Mouse (Mus musculus) limb, embryonic 14.5 days (tissue): ENCODE data around the gene Npas3. TPM values are rescaled to one million over a fixed set of nuclear protein-coding genes. Genes with fewer than 3 reads are reported as not detected.

Experiments used
- ATAC-seq: fragments of 200-750 bp; cut with Nextera tagmentation; 2 replicates; pipeline ENCODE4 v1.8.0; 2017; ENCODE audit warnings: low read depth, moderate number of reproducible peaks, moderate TSS enrichment; ENCODE audit not compliant: low FRiP score
- DNase-seq: peaks from one replicate; pipeline ENCODE4 v3.0.0-alpha.2; 2015; ENCODE audit warnings: low spot score
- H3K27ac ChIP-seq: fragments of 300-500 bp; sonication (generic); replicated peaks from 2 replicates; pipeline ENCODE4 v1.5.1; 2014; ENCODE audit warnings: low read depth, mild to moderate bottlenecking, low read length, moderate library complexity, mixed read lengths
- H3K27me3 ChIP-seq: fragments of 300-500 bp; sonication (generic); 2 replicates; pipeline ENCODE4 v1.6.1; 2014; ENCODE audit warnings: low read length, mixed read lengths; ENCODE audit not compliant: control insufficient read depth, insufficient read depth
- H3K36me3 ChIP-seq: fragments of 300-500 bp; sonication (generic); 2 replicates; pipeline ENCODE4 v1.6.1; 2014; ENCODE audit warnings: mild to moderate bottlenecking, low read length, moderate library complexity, mixed read lengths; ENCODE audit not compliant: control insufficient read depth, insufficient read depth
- H3K4me1 ChIP-seq: fragments of 300-500 bp; sonication (generic); 2 replicates; pipeline ENCODE4 v1.6.1; 2014; ENCODE audit warnings: antibody characterized with exemption, low read length, mixed read lengths; ENCODE audit not compliant: control insufficient read depth, insufficient read depth
- H3K4me2 ChIP-seq: fragments of 300-500 bp; sonication (generic); replicated peaks from 2 replicates; pipeline ENCODE4 v1.6.1; 2014; ENCODE audit warnings: low read depth, mild to moderate bottlenecking, low read length, moderate library complexity; ENCODE audit not compliant: severe bottlenecking
- H3K4me3 ChIP-seq: fragments of 300-500 bp; sonication (generic); replicated peaks from 2 replicates; pipeline ENCODE4 v1.5.1; 2014; ENCODE audit warnings: low read length
- H3K9ac ChIP-seq: fragments of 300-500 bp; sonication (generic); 2 replicates; pipeline ENCODE4 v1.6.1; 2014; ENCODE audit warnings: mild to moderate bottlenecking, low read depth, low read length, moderate library complexity; ENCODE audit not compliant: severe bottlenecking
- H3K9me3 ChIP-seq: fragments of 300-500 bp; sonication (generic); 2 replicates; pipeline ENCODE4 v1.6.1; 2016; ENCODE audit warnings: low read length; ENCODE audit not compliant: control insufficient read depth
- POLR2A ChIP-seq: fragments of 200-500 bp; IDR thresholded peaks from 2 replicates; pipeline ENCODE4 v1.8.0; 2012; ENCODE audit warnings: inconsistent platforms, mild to moderate bottlenecking, moderate library complexity, borderline replicate concordance; ENCODE audit not compliant: insufficient read depth, insufficient read length; ENCODE audit errors: extremely low read depth
- WGBS: fragments of 180-500 bp; shearing (Covaris S2); extraction: QIAGEN DNeasy Blood & Tissue Kit; methylation state at CpG from one replicate; pipeline ENCODE4 v1.1.7; 2014; 5-methylcytosine and 5-hydroxymethylcytosine counted together
- polyA plus RNA-seq, 2 experiments: library from polyadenylated mRNA; depleted of rRNA in 1 of 2; stranded (reverse) in 1 of 2; unstranded in 1 of 2; fragments of >200 nt; fragmentation: Nextera tagmentation in 1 of 2; extraction: Ambion mirVana in 1 of 2; gene quantifications; 2 replicates each; pipeline versions ENCODE4 v1.2.1 to v1.2.3; 2012 to 2014

Npas3 gene
- polyA plus RNA-seq, 2 experiments: 5.3 to 5.9 TPM

- H3K9ac ChIP-seq: no peak overlapping the region
- H3K9me3 ChIP-seq: no peaks in the 10 kb centered on the region
- H3K36me3 ChIP-seq: no peaks in the 10 kb centered on the region
- 91% methylated on average over 2 of the region's 2 CpGs for WGBS
- H3K4me3 ChIP-seq: no peak overlapping the region
- DNase-seq (no peak), ATAC-seq (no peak)
- H3K27ac ChIP-seq: no peak overlapping the region
- no peak for TF ChIP-seq POLR2A
- H3K27me3 ChIP-seq: no peaks in the 10 kb centered on the region
- peaks cover 8% of the 10 kb centered on the region; the same call in 1 of the 2 replicates for H3K4me1 ChIP-seq
- no peak overlapping the region for H3K4me2 ChIP-seq
These were observed 423.4 kb downstream of the Npas3 start for GRCm38 (mm10) chr12:53671846-53672245.

GRCm38 (mm10) chr12:53677091-53677630, 428.7 kb downstream of the Npas3 start:
- Histone ChIP-seq H3K36me3 (no peaks in the 10 kb centered on the region), H3K27ac (no peak overlapping the region), H3K4me3 (no peak overlapping the region), H3K4me2 (no peak overlapping the region), H3K9ac (no peak overlapping the region), H3K4me1 (no peaks in the 10 kb centered on the region), H3K9me3 (no peaks in the 10 kb centered on the region), H3K27me3 (no peaks in the 10 kb centered on the region)
- DNase-seq (no peak), ATAC-seq (no peak)
- TF ChIP-seq POLR2A: no peak
- WGBS: 78% methylated on average over 3 of the region's 3 CpGs

DNA sequence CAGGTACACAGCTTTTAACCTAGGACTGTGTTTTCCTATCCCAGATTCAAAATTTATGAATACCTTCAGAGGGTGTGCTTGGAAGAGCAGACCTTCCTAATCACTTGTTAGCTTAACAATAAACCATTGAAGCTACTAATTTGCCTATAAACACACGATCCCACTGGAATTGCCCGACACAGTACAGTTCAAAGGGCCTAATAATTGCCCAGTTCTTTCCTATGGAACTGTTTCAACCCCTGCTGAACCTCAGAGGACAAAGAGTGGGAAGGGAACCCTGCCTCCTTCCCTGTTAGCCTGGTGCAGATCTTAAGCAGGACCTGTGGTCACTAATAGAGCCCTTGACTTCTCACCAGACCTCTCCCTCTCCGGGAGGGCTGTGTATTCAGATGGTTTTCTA, 429.7 kb downstream of the Npas3 start:
- Histone ChIP-seq H3K27ac (no peak overlapping the region), H3K4me1 (no peaks in the 10 kb centered on the region), H3K36me3 (no peaks in the 10 kb centered on the region), H3K4me2 (no peak overlapping the region), H3K9me3 (no peaks in the 10 kb centered on the region), H3K4me3 (no peak overlapping the region), H3K9ac (no peak overlapping the region), H3K27me3 (no peaks in the 10 kb centered on the region)
- 30% methylated on average over 3 of the region's 3 CpGs for WGBS
- ATAC-seq: no peak
- no peak for DNase-seq
- no peak for TF ChIP-seq POLR2A

DNA sequence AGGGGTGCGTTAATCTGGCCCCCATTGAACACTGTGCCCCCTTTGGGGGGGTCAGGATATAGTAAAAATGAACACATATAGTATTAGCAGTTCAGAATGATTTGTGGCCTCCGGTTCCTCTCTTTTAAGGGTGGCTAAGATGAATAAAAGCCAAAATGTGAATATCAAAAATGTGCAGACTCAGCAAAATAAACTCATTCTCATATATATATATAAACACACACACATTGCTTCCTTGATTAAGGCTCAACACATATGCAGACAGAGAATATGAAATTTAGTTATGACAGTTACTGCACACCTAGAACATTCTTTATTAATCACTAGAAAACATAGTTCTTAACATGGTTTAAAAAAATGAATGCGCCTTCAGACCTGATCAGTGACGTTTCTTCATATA, 430.7 kb downstream of the Npas3 start:
- Histone ChIP-seq H3K27me3 (no peaks in the 10 kb centered on the region), H3K27ac (no peak overlapping the region), H3K4me2 (no peak overlapping the region), H3K36me3 (no peaks in the 10 kb centered on the region), H3K4me1 (no peaks in the 10 kb centered on the region), H3K9ac (no peak overlapping the region), H3K9me3 (no peaks in the 10 kb centered on the region), H3K4me3 (no peak overlapping the region)
- 86% methylated on average over 4 of the region's 4 CpGs for WGBS
- ATAC-seq (no peak), DNase-seq (no peak)
- no peak for TF ChIP-seq POLR2A

DNA sequence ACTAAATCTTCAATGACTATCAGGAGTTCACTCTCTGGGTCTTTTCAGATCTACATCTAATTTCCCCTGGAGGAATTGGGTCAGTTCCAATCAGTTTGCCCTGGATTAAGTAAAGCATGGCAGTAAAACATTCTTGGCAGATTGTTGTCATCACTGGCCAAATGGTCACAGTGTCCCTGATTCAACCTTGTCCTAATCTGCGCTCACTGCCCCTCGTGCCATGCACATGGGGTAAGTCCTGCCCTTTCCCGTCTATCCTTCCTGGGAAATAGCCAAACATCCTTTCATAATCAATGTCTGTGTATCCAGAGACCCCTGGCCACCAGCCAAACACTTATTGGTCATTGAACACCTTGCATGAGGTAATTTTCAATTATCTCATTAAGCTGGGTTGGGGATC, 432.0 kb downstream of the Npas3 start:
- no peak overlapping the region for H3K4me3 ChIP-seq
- H3K9ac ChIP-seq: no peak overlapping the region
- TF ChIP-seq POLR2A: no peak
- no peak overlapping the region for H3K27ac ChIP-seq
- ATAC-seq (no peak), DNase-seq (no peak)
- no peaks in the 10 kb centered on the region for H3K36me3 ChIP-seq
- 61% methylated on average over 3 of the region's 3 CpGs for WGBS
- no peaks in the 10 kb centered on the region for H3K4me1 ChIP-seq
- H3K4me2 ChIP-seq: no peak overlapping the region
- no peaks in the 10 kb centered on the region for H3K27me3 ChIP-seq
- no peaks in the 10 kb centered on the region for H3K9me3 ChIP-seq

- Histone ChIP-seq H3K9ac (no peak overlapping the region), H3K4me1 (no peaks in the 10 kb centered on the region), H3K36me3 (no peaks in the 10 kb centered on the region), H3K27me3 (no peaks in the 10 kb centered on the region), H3K4me2 (no peak overlapping the region), H3K27ac (no peak overlapping the region), H3K4me3 (no peak overlapping the region), H3K9me3 (no peaks in the 10 kb centered on the region)
- no peak for DNase-seq
- WGBS: 52% methylated on average over 3 of the region's 3 CpGs
- no peak for TF ChIP-seq POLR2A
- no peak for ATAC-seq
These were observed 433.6 kb downstream of the Npas3 start for GRCm38 (mm10) chr12:53682036-53682435.
